Mouse (Mus musculus): Measurements from ENCODE around the gene Farp2.

DNA sequence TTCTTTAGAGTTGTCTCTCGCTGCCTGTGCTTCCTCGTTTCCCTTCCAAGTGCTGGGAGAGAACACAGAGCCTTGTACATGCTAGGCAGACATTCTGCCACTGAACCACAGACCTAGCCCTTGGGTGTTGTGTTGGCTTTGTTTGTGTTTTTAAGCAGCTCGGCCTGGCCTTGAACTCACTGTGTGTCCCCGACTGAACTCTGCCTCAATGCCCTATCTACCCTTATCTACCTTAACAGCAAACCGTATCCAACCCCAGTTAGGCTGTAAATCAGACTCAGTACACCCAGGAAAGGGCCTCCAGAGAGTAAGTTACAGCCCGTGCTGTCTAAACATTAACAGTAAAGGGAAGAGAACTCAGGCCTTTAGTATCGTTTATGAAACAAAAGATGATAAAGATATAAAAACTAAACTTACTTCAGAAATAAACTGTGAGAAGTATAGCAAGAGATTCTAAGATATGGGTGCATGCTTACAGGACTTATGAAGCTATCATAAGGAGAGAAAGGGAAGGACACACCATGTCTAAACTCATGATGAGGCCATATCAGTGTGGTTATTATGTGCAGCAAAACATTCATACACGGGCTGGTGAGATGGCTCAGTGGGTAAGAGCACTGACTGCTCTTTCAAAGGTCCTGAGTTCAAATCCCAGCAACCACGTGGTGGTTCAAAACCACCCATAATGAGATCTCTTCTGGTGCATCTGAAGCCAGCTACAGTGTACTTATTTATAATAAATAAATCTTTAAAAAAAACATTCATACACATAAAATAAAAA lies 56.0 kb downstream of the Farp2 start:
- TF ChIP-seq CTCF (conservative IDR thresholded peaks at IDR 0.05; ENCODE audit: insufficient read depth, insufficient read length, low read depth, low read length) (no peak), POLR2A (IDR thresholded peaks at IDR 0.05; ENCODE audit: low read depth, low read length) (no peak)

All from kidney, adult 2 months (tissue).